In genomic region chr14:27166751-27167150, GRCm38 (mm10) we compare ENCODE assay signal across 9 mouse cellular contexts. TPM values are rescaled to one million over a fixed set of nuclear protein-coding genes. Genes with fewer than 3 reads are reported as not detected.
DNase-seq lines count a peak whose midpoint lies in the region; ATAC-seq lines count a peak whose summit lies in the region.
"Had no signal": no experiment of that assay in that cellular context is flagged by ENCODE, and none has a peak within 500 bp of the region (broad histone marks: within the 10 kb centered on the region; RNA-seq: fewer than 3 reads in every experiment).

No protein-coding gene starts in this region.

- H3K36me3 ChIP-seq in hindbrain, embryonic 13.5 days, result no peaks in the 10 kb centered on the region
- H3K36me3 ChIP-seq in hindbrain, embryonic 10.5 days, result no peaks in the 10 kb centered on the region
- no peaks in the 10 kb centered on the region for H3K36me3 ChIP-seq in embryonic facial prominence, embryonic 14.5 days (ENCODE audit: control insufficient read depth, insufficient read depth, low read length)
- H3K36me3 ChIP-seq in intestine, embryonic 16.5 days (ENCODE audit: control insufficient read depth, insufficient read depth, low read length), result no peaks in the 10 kb centered on the region
- H3K36me3 ChIP-seq in midbrain, embryonic 15.5 days (replicated peaks), result no peaks in the 10 kb centered on the region
- H3K36me3 ChIP-seq: liver, embryonic 15.5 days had no signal

- peaks cover 8% of the 10 kb centered on the region for H3K4me1 ChIP-seq in hindbrain, embryonic 13.5 days (replicated peaks)
- peaks cover 16% of the 10 kb centered on the region; the same call in 1 of the 2 replicates for H3K4me1 ChIP-seq in hindbrain, embryonic 10.5 days (replicated peaks)
- H3K4me1 ChIP-seq in embryonic facial prominence, embryonic 14.5 days (ENCODE audit: control insufficient read depth, insufficient read depth, low read length), result peaks cover 10% of the 10 kb centered on the region; the same call in 1 of the 2 replicates
- H3K4me1 ChIP-seq in intestine, embryonic 16.5 days (ENCODE audit: control insufficient read depth, insufficient read depth, low read length), result peaks cover 3% of the 10 kb centered on the region; the same call in 1 of the 2 replicates
- H3K4me1 ChIP-seq in midbrain, embryonic 15.5 days, result no peaks in the 10 kb centered on the region
- H3K4me1 ChIP-seq: liver, embryonic 15.5 days had no signal

- no peaks in the 10 kb centered on the region for H3K27me3 ChIP-seq in hindbrain, embryonic 13.5 days
- no peaks in the 10 kb centered on the region for H3K27me3 ChIP-seq in hindbrain, embryonic 10.5 days (ENCODE audit: insufficient read depth, poor library complexity, severe bottlenecking)
- no peaks in the 10 kb centered on the region for H3K27me3 ChIP-seq in embryonic facial prominence, embryonic 14.5 days (replicated peaks; ENCODE audit: control insufficient read depth, insufficient read depth, low read length)
- no peaks in the 10 kb centered on the region for H3K27me3 ChIP-seq in intestine, embryonic 16.5 days (replicated peaks; ENCODE audit: control insufficient read depth, insufficient read depth, low read length)
- no peaks in the 10 kb centered on the region for H3K27me3 ChIP-seq in midbrain, embryonic 15.5 days (replicated peaks)
- H3K27me3 ChIP-seq: liver, embryonic 15.5 days had no signal

- H3K27ac ChIP-seq in hindbrain, embryonic 13.5 days, result peak overlapping the region; percentile 69
- no peak overlapping the region for H3K27ac ChIP-seq in hindbrain, embryonic 10.5 days
- no peak overlapping the region for H3K27ac ChIP-seq in embryonic facial prominence, embryonic 14.5 days (replicated peaks; ENCODE audit: low read depth, low read length)
- H3K27ac ChIP-seq in intestine, embryonic 16.5 days (ENCODE audit: low read length), result no peak overlapping the region
- H3K27ac ChIP-seq in midbrain, embryonic 15.5 days, result 0 out of 2 replicates have a peak overlapping the region, but pooled peaks have one; percentile 42
- H3K27ac ChIP-seq: liver, embryonic 15.5 days had no signal

- no peaks in the 10 kb centered on the region for H3K9me3 ChIP-seq in hindbrain, embryonic 13.5 days
- no peaks in the 10 kb centered on the region for H3K9me3 ChIP-seq in hindbrain, embryonic 10.5 days
- H3K9me3 ChIP-seq in embryonic facial prominence, embryonic 14.5 days (ENCODE audit: control insufficient read depth, low read length), result no peaks in the 10 kb centered on the region
- no peaks in the 10 kb centered on the region for H3K9me3 ChIP-seq in intestine, embryonic 16.5 days (ENCODE audit: control insufficient read depth, low read length)
- no peaks in the 10 kb centered on the region for H3K9me3 ChIP-seq in midbrain, embryonic 15.5 days
- H3K9me3 ChIP-seq: liver, embryonic 15.5 days had no signal

- 56% methylated on average over 8 of the region's 8 CpGs for WGBS in hindbrain, embryonic 13.5 days
- WGBS in hindbrain, embryonic 10.5 days, result 72% methylated on average over 8 of the region's 8 CpGs
- 70% methylated on average over 8 of the region's 8 CpGs for WGBS in embryonic facial prominence, embryonic 14.5 days
- 72% methylated on average over 8 of the region's 8 CpGs for WGBS in intestine, embryonic 16.5 days
- 70% methylated on average over 8 of the region's 8 CpGs for WGBS in midbrain, embryonic 15.5 days

- ATAC-seq in hindbrain, embryonic 13.5 days (ENCODE audit: low FRiP score), result peak; percentile 87
- ATAC-seq in embryonic facial prominence, embryonic 14.5 days (ENCODE audit: low read depth), result peak; percentile 60; the same call in 1 of the 2 replicates
- peak; percentile 39; the same call in 1 of the 2 replicates for ATAC-seq in intestine, embryonic 16.5 days
- peak; percentile 92 for ATAC-seq in midbrain, embryonic 15.5 days (replicated peaks)
- no peak for ATAC-seq in activated CD4-positive, CD25-positive, alpha-beta regulatory T cell, adult 4 months

- intact Hi-C loops in gastrocnemius, postnatal 36 days (cut with DNase I), result loop anchor here (5.0 kb wide), 1 partner anchor 39 kb away; no protein-coding TSS in a partner anchor

- H3K9ac ChIP-seq in hindbrain, embryonic 13.5 days, result no peak overlapping the region
- H3K9ac ChIP-seq in embryonic facial prominence, embryonic 14.5 days (ENCODE audit: low read depth, low read length), result no peak overlapping the region
- no peak overlapping the region for H3K9ac ChIP-seq in intestine, embryonic 16.5 days (ENCODE audit: low read depth, low read length)
- H3K9ac ChIP-seq in midbrain, embryonic 15.5 days, result no peak overlapping the region
- H3K9ac ChIP-seq: liver, embryonic 15.5 days had no signal

- no peak overlapping the region for H3K4me3 ChIP-seq in hindbrain, embryonic 13.5 days
- no peak overlapping the region for H3K4me3 ChIP-seq in hindbrain, embryonic 10.5 days
- no peak overlapping the region for H3K4me3 ChIP-seq in embryonic facial prominence, embryonic 14.5 days (ENCODE audit: low read depth, low read length)
- H3K4me3 ChIP-seq in intestine, embryonic 16.5 days (ENCODE audit: low read length), result no peak overlapping the region
- no peak overlapping the region for H3K4me3 ChIP-seq in midbrain, embryonic 15.5 days
- H3K4me3 ChIP-seq: liver, embryonic 15.5 days had no signal

- no peak for DNase-seq in hindbrain, embryonic 10.5 days (ENCODE audit: low spot score)
- DNase-seq in embryonic facial prominence, embryonic 14.5 days (ENCODE audit: low spot score), result peak; percentile 63
- no peak for DNase-seq in urinary bladder, postnatal 14 days (ENCODE audit: low spot score)
- DNase-seq in gastrocnemius, postnatal 36 days, result no peak

- H3K4me2 ChIP-seq in hindbrain, embryonic 13.5 days, result no peak overlapping the region
- no peak overlapping the region for H3K4me2 ChIP-seq in embryonic facial prominence, embryonic 14.5 days (ENCODE audit: low read depth, low read length)
- H3K4me2 ChIP-seq in intestine, embryonic 16.5 days (ENCODE audit: low read depth, low read length), result no peak overlapping the region
- no peak overlapping the region for H3K4me2 ChIP-seq in midbrain, embryonic 15.5 days
- H3K4me2 ChIP-seq: liver, embryonic 15.5 days had no signal

RNA-seq across cellular contexts. Expression of gene Arhgef3, which starts 52.1 kb away (rescaled TPM):
- 6.1 and 6.2 TPM in 2 replicates for polyA plus RNA-seq in hindbrain, embryonic 13.5 days (2015; fragmentation: Nextera tagmentation; extraction: Ambion mirVana)
- polyA plus RNA-seq in hindbrain, embryonic 10.5 days (2016; fragmentation: Nextera tagmentation; extraction: Ambion mirVana), result 2.5 and 3.6 TPM in 2 replicates
- 14.4 and 15.3 TPM in 2 replicates for polyA plus RNA-seq in embryonic facial prominence, embryonic 14.5 days (2014; fragmentation: Nextera tagmentation; extraction: Ambion mirVana)
- 12.0 and 13.0 TPM in 2 replicates for polyA plus RNA-seq in intestine, embryonic 16.5 days (2015; fragmentation: Nextera tagmentation; extraction: Ambion mirVana)
- polyA plus RNA-seq in midbrain, embryonic 15.5 days (2015; fragmentation: Nextera tagmentation; extraction: Ambion mirVana), result 6.3 and 6.8 TPM in 2 replicates
- polyA plus RNA-seq in activated CD4-positive, CD25-positive, alpha-beta regulatory T cell, adult 4 months (2017; shearing (Covaris generic)), result 100 to 1,000 TPM; 120 to 133 TPM
- 10 to 100 TPM in 1 of 2 experiments, 1 to 10 TPM in 1; 8.7 to 10.1 TPM for total RNA-seq in gastrocnemius, postnatal 36 days (2021)

Comparison
In these comparisons a context has a peak if more than half of its experiments do, and no peak if none do; other contexts are left out.
1. H3K27ac ChIP-seq: peak in hindbrain, embryonic 13.5 days (single experiment) and midbrain, embryonic 15.5 days (single experiment); none in hindbrain, embryonic 10.5 days (single experiment), embryonic facial prominence, embryonic 14.5 days (single experiment) and intestine, embryonic 16.5 days (single experiment).